Mouse (Mus musculus): ENCODE results near the gene Mterf1b. TPM values are rescaled to one million over a fixed set of nuclear protein-coding genes. Genes with fewer than 3 reads are reported as not detected.
"Not testable (repeated sequence)": the region's sequence is repeated elsewhere in the genome, so short reads cannot be mapped to it uniquely, and the experiment has no call there.

The Mterf1b gene
- polyA plus RNA-seq (2012; rRNA removed): 3.0 TPM in 2 replicates

- DNase-seq (ENCODE audit: low read depth): peak; percentile 46
Measured at GRCm38 (mm10) chr5:4191671-4192480, at the start of gene Mterf1b. Mterf1b (plus strand) TSS chr5:4192367.

- DNase-seq (ENCODE audit: low read depth): not testable (repeated sequence)
Measured at GRCm38 (mm10) chr5:4159418-4160071, 32.6 kb upstream of the Mterf1b start.

GRCm38 (mm10) chr5:4161554-4161953 is 30.6 kb upstream of the Mterf1b start:
- TF ChIP-seq POLR2A (IDR thresholded peaks at IDR 0.05; ENCODE audit: borderline replicate concordance, extremely low read depth, insufficient read depth, insufficient read length, poor library complexity, severe bottlenecking) (no peak), CTCF (IDR thresholded peaks at IDR 0.05; ENCODE audit: borderline replicate concordance, extremely low read depth, insufficient read depth, insufficient read length) (no peak)
- DNase-seq (ENCODE audit: low read depth): no peak

GRCm38 (mm10) chr5:4162461-4162860 is 29.7 kb upstream of the Mterf1b start:
- TF ChIP-seq POLR2A (IDR thresholded peaks at IDR 0.05; ENCODE audit: borderline replicate concordance, extremely low read depth, insufficient read depth, insufficient read length, poor library complexity, severe bottlenecking): no peak
- TF ChIP-seq CTCF (IDR thresholded peaks at IDR 0.05; ENCODE audit: borderline replicate concordance, extremely low read depth, insufficient read depth, insufficient read length): no peak
- no peak for DNase-seq (ENCODE audit: low read depth)

- DNase-seq (ENCODE audit: low read depth): not testable (repeated sequence)
Measured at GRCm38 (mm10) chr5:4167813-4168529, 24.2 kb upstream of the Mterf1b start.

GRCm38 (mm10) chr5:4168530-4168926 is 23.6 kb upstream of the Mterf1b start:
- peak; percentile 6 for DNase-seq (ENCODE audit: low read depth)

GRCm38 (mm10) chr5:4176421-4176820 is 15.7 kb upstream of the Mterf1b start:
- not testable (repeated sequence) for DNase-seq (ENCODE audit: low read depth)

- DNase-seq (ENCODE audit: low read depth): no peak
- TF ChIP-seq CTCF (IDR thresholded peaks at IDR 0.05; ENCODE audit: borderline replicate concordance, extremely low read depth, insufficient read depth, insufficient read length) (no peak), POLR2A (IDR thresholded peaks at IDR 0.05; ENCODE audit: borderline replicate concordance, extremely low read depth, insufficient read depth, insufficient read length, poor library complexity, severe bottlenecking) (no peak)
Measured at GRCm38 (mm10) chr5:4179364-4179763, 12.8 kb upstream of the Mterf1b start.

GRCm38 (mm10) chr5:4186815-4187214 is 5.4 kb upstream of the Mterf1b start:
- DNase-seq (ENCODE audit: low read depth): no peak
- no peak for TF ChIP-seq CTCF (IDR thresholded peaks at IDR 0.05; ENCODE audit: borderline replicate concordance, extremely low read depth, insufficient read depth, insufficient read length)

- not testable (repeated sequence) for DNase-seq (ENCODE audit: low read depth)
Measured at GRCm38 (mm10) chr5:4192481-4193246, 497 bp downstream of the Mterf1b start.

- TF ChIP-seq POLR2A (IDR thresholded peaks at IDR 0.05; ENCODE audit: borderline replicate concordance, extremely low read depth, insufficient read depth, insufficient read length, poor library complexity, severe bottlenecking): no peak
- TF ChIP-seq CTCF (IDR thresholded peaks at IDR 0.05; ENCODE audit: borderline replicate concordance, extremely low read depth, insufficient read depth, insufficient read length): no peak
- DNase-seq (ENCODE audit: low read depth): no peak
Measured at GRCm38 (mm10) chr5:4193247-4193628, 1.1 kb downstream of the Mterf1b start.

GRCm38 (mm10) chr5:4194166-4194565 is 2.0 kb downstream of the Mterf1b start:
- DNase-seq (ENCODE audit: low read depth): peak; percentile 52
- no peak for TF ChIP-seq POLR2A (IDR thresholded peaks at IDR 0.05; ENCODE audit: borderline replicate concordance, extremely low read depth, insufficient read depth, insufficient read length, poor library complexity, severe bottlenecking)
- no peak for TF ChIP-seq CTCF (IDR thresholded peaks at IDR 0.05; ENCODE audit: borderline replicate concordance, extremely low read depth, insufficient read depth, insufficient read length)

GRCm38 (mm10) chr5:4195086-4195485 is 2.9 kb downstream of the Mterf1b start:
- DNase-seq (ENCODE audit: low read depth): no peak
- no peak for TF ChIP-seq POLR2A (IDR thresholded peaks at IDR 0.05; ENCODE audit: borderline replicate concordance, extremely low read depth, insufficient read depth, insufficient read length, poor library complexity, severe bottlenecking)
- no peak for TF ChIP-seq CTCF (IDR thresholded peaks at IDR 0.05; ENCODE audit: borderline replicate concordance, extremely low read depth, insufficient read depth, insufficient read length)

All from brain, embryonic 14.5 days (tissue).